In genomic region chr7:19363881-19364280, GRCm38 (mm10) we compare ENCODE assay signal across 9 mouse cellular contexts. TPM values are rescaled to one million over a fixed set of nuclear protein-coding genes. Genes with fewer than 3 reads are reported as not detected.
DNase-seq lines count a peak whose midpoint lies in the region; ATAC-seq and TF ChIP-seq lines count a peak whose summit lies in the region.
"Had no signal": no experiment of that assay in that cellular context is flagged by ENCODE, and none has a peak within 500 bp of the region (broad histone marks: within the 10 kb centered on the region; RNA-seq: fewer than 3 reads in every experiment).

No protein-coding gene starts in this region.

- peaks cover 5% of the 10 kb centered on the region for H3K36me3 ChIP-seq in heart, embryonic 14.5 days (ENCODE audit: control insufficient read depth, insufficient read depth, low read length)
- H3K36me3 ChIP-seq: midbrain, embryonic 12.5 days had no signal

- 2% methylated on average over 18 of the region's 18 CpGs for WGBS in heart, embryonic 14.5 days

- POLR2A ChIA-PET in Patski (lab: Charles Lee) = interaction anchor here (0.9 kb wide), 1 partner anchor 27 kb away, joined by 3 read pairs; no protein-coding TSS in a partner anchor

- CTCF ChIA-PET in Patski (lab: Charles Lee) = interaction anchor here (0.6 to 5.8 kb wide), 13 partner anchors 9 to 138 kb away, joined by 3 to 38 read pairs (median 3); partner anchors contain the start of gene Ckm

- no peaks in the 10 kb centered on the region for H3K27me3 ChIP-seq in Patski
- no peaks in the 10 kb centered on the region for H3K27me3 ChIP-seq in heart, embryonic 14.5 days (ENCODE audit: control insufficient read depth, insufficient read depth, low read length)

- no peak for TF ChIP-seq CTCF in Patski (IDR thresholded peaks at IDR 0.05)

- peak overlapping the region; percentile 35; the same call in 1 of the 2 replicates for H3K9ac ChIP-seq in heart, embryonic 14.5 days (ENCODE audit: low read length)
- H3K9ac ChIP-seq: midbrain, embryonic 12.5 days had no signal

- no peak overlapping the region for H3K4me3 ChIP-seq in heart, embryonic 14.5 days (ENCODE audit: control insufficient read depth in 1 of 2, insufficient read depth in 1 of 2, low read depth in 1 of 2, low read length in 2 of 2)
- H3K4me3 ChIP-seq: midbrain, embryonic 12.5 days had no signal

- H3K27ac ChIP-seq in heart, embryonic 14.5 days (replicated peaks in 1 of 2; ENCODE audit: control insufficient read depth in 1 of 2, insufficient read depth in 1 of 2, low read depth in 2 of 2, low read length in 2 of 2) = peak overlapping the region; percentile 87 to 92
- H3K27ac ChIP-seq: midbrain, embryonic 12.5 days had no signal

- H3K4me2 ChIP-seq in heart, embryonic 14.5 days (ENCODE audit: low read length) = peak overlapping the region; percentile 40
- H3K4me2 ChIP-seq: midbrain, embryonic 12.5 days had no signal

- DNase-seq in heart, adult 11 months = peak; percentile 97
- no peak for DNase-seq in heart, postnatal 25 days (ENCODE audit: low spot score)
- no peak for DNase-seq in Patski (ENCODE audit: low read depth, low spot score)
- peak; percentile 80 to 81 for DNase-seq in cerebellum, postnatal 36 days
- DNase-seq in left cerebral cortex, postnatal 36 days (ENCODE audit: low spot score in 2 of 2) = peak; percentile 43 to 49
- peak; percentile 77 for DNase-seq in naive thymus-derived CD4-positive, alpha-beta T cell, adult 2 months (ENCODE audit: low read depth)
- DNase-seq in thymus, postnatal 14 days = peak; percentile 81

- ATAC-seq in Patski = peak; percentile 33
- ATAC-seq in heart, embryonic 14.5 days (ENCODE audit: insufficient number of reproducible peaks, insufficient read depth, low FRiP score, low read depth) = no peak

- in situ Hi-C loops in Patski (cut with MboI; ENCODE audit: low pct_unique_long_range_greater_than_20kb) = no loop called here

- no peaks in the 10 kb centered on the region for H3K9me3 ChIP-seq in heart, embryonic 14.5 days (ENCODE audit: control insufficient read depth, low read length)
- H3K9me3 ChIP-seq: midbrain, embryonic 12.5 days had no signal

- peaks cover 24 to 35% of the 10 kb centered on the region in 2 experiments for H3K4me1 ChIP-seq in heart, embryonic 14.5 days (ENCODE audit: control insufficient read depth in 2 of 2, insufficient read depth in 2 of 2, low read length in 2 of 2)

- intact Hi-C loops in heart, postnatal 25 days (cut with DNase I) = loop anchor here (5.0 kb wide), 1 partner anchor 67 kb away; no protein-coding TSS in a partner anchor
- intact Hi-C loops in left cerebral cortex, postnatal 36 days (cut with DNase I) = no loop called here

RNA-seq across cellular contexts. Expression of gene Ppp1r13l, which starts 4.3 kb away (rescaled TPM):
- 10 to 100 TPM; 36.5 to 40.5 TPM for total RNA-seq in heart, postnatal 25 days (2021)
- 11.9 TPM for polyA plus RNA-seq in Patski (2021)
- polyA plus RNA-seq in heart, embryonic 14.5 days (2014; fragmentation: Nextera tagmentation; extraction: Ambion mirVana) = 15.2 and 15.4 TPM in 2 replicates
- total RNA-seq in left cerebral cortex, postnatal 36 days (2021) = 1 to 10 TPM; 5.1 to 7.9 TPM

RNA-seq across cellular contexts. Expression of gene Cd3eap, which starts 4.6 kb away (rescaled TPM):
- 1 to 10 TPM; 9.1 to 9.7 TPM for total RNA-seq in heart, postnatal 25 days (2021)
- 16.6 TPM for polyA plus RNA-seq in Patski (2021)
- 12.7 and 15.7 TPM in 2 replicates for polyA plus RNA-seq in heart, embryonic 14.5 days (2014; fragmentation: Nextera tagmentation; extraction: Ambion mirVana)
- 10 to 100 TPM; 17.3 to 17.6 TPM for total RNA-seq in left cerebral cortex, postnatal 36 days (2021)

RNA-seq across cellular contexts. Expression of gene Ercc2, which starts 17.9 kb away (rescaled TPM):
- total RNA-seq in heart, postnatal 25 days (2021) = 10 to 100 TPM; 10.8 to 12.6 TPM
- polyA plus RNA-seq in Patski (2021) = 26.2 TPM
- polyA plus RNA-seq in heart, embryonic 14.5 days (2014; fragmentation: Nextera tagmentation; extraction: Ambion mirVana) = 4.8 and 6.6 TPM in 2 replicates
- total RNA-seq in left cerebral cortex, postnatal 36 days (2021) = 10 to 100 TPM; 26.1 to 40.0 TPM

RNA-seq across cellular contexts. Expression of gene Ercc1, which starts 19.3 kb away (rescaled TPM):
- total RNA-seq in heart, postnatal 25 days (2021) = 10 to 100 TPM; 40.7 to 45.1 TPM
- 40.9 TPM for polyA plus RNA-seq in Patski (2021)
- 60.0 and 68.7 TPM in 2 replicates for polyA plus RNA-seq in heart, embryonic 14.5 days (2014; fragmentation: Nextera tagmentation; extraction: Ambion mirVana)
- 10 to 100 TPM; 35.6 to 41.8 TPM for total RNA-seq in left cerebral cortex, postnatal 36 days (2021)

RNA-seq across cellular contexts. Expression of gene Klc3, which starts 40.0 kb away (rescaled TPM):
- total RNA-seq in heart, postnatal 25 days (2021) = under 1 TPM; 0.23 to 0.31 TPM
- 44.0 TPM for polyA plus RNA-seq in Patski (2021)
- polyA plus RNA-seq in heart, embryonic 14.5 days (2014; fragmentation: Nextera tagmentation; extraction: Ambion mirVana) = 1.8 and 1.9 TPM in 2 replicates
- 1 to 10 TPM; 2.6 to 3.3 TPM for total RNA-seq in left cerebral cortex, postnatal 36 days (2021)

Comparison
In these comparisons a context has a peak if more than half of its experiments do, and no peak if none do; other contexts are left out.
1. DNase-seq: peak in heart, adult 11 months (single experiment), cerebellum, postnatal 36 days (2 of 2), left cerebral cortex, postnatal 36 days (2 of 2), naive thymus-derived CD4-positive, alpha-beta T cell, adult 2 months (single experiment) and thymus, postnatal 14 days (single experiment); none in heart, postnatal 25 days (single experiment) and Patski (single experiment).
2. RNA of gene Ppp1r13l, which starts 4.3 kb away (total RNA-seq): 36.5 to 40.5 TPM in heart, postnatal 25 days; 5.1 to 7.9 TPM in left cerebral cortex, postnatal 36 days; every median in the first group is over 4 times any median in the second.